Mouse (Mus musculus): Measurements from ENCODE around the gene Rhox8.
"Not testable (repeated sequence)": the region's sequence is repeated elsewhere in the genome, so short reads cannot be mapped to it uniquely, and the experiment has no call there.

Rhox8 gene

GRCm38 (mm10) chrX:37878844-37879243, at the start of gene Rhox8:
TSS of gene Rhox8 (minus strand) at chrX:37878944.
- no peak for DNase-seq

GRCm38 (mm10) chrX:37916311-37916710, 37.6 kb upstream of the Rhox8 start:
- no peak for DNase-seq

- DNase-seq, result no peak
Measured at GRCm38 (mm10) chrX:37908581-37908980, 29.8 kb upstream of the Rhox8 start.

- DNase-seq, result no peak
Measured at GRCm38 (mm10) chrX:37903727-37904126, 25.0 kb upstream of the Rhox8 start.

GRCm38 (mm10) chrX:37901670-37902069, 22.9 kb upstream of the Rhox8 start, which contains the start of gene Rhox9:
TSS of gene Rhox9 (minus strand) at chrX:37901770.
- not testable (repeated sequence) for DNase-seq

- not testable (repeated sequence) for DNase-seq
Measured at GRCm38 (mm10) chrX:37897132-37897531, 18.4 kb upstream of the Rhox8 start, which contains the start of gene Rhox7b. TSS of gene Rhox7b (minus strand) at chrX:37897232.

GRCm38 (mm10) chrX:37871641-37872040, 7.1 kb downstream of the Rhox8 start:
- no peak for DNase-seq

- not testable (repeated sequence) for DNase-seq
Measured at GRCm38 (mm10) chrX:37831386-37831785, 47.4 kb downstream of the Rhox8 start, which contains the start of gene Rhox7a. TSS of gene Rhox7a (plus strand) at chrX:37831686.

- not testable (repeated sequence) for DNase-seq
Measured at GRCm38 (mm10) chrX:37826610-37827009, 52.1 kb downstream of the Rhox8 start, which contains the start of gene Rhox6. TSS of gene Rhox6 (plus strand) at chrX:37826910.

Data from cerebellum, postnatal 36 days (tissue).